Mouse (Mus musculus) small intestine, adult 2 months (tissue): ENCODE results near the gene Sectm1a.

Experiments
- CTCF ChIP-seq: fragments of 200-500 bp; IDR thresholded peaks from 2 replicates; pipeline ENCODE4 v1.5.1; 2012; ENCODE audit warnings: low read depth, mild to moderate bottlenecking, control low read depth, inconsistent platforms, low read length, moderate library complexity, mixed read lengths; ENCODE audit not compliant: insufficient replicate concordance, insufficient read length; ENCODE audit errors: extremely low read depth
- POLR2A ChIP-seq: fragments of 200-500 bp; IDR thresholded peaks from 2 replicates; pipeline ENCODE4 v1.6.1; 2012; ENCODE audit warnings: low read depth, mild to moderate bottlenecking, control low read depth, inconsistent platforms, low read length, moderate library complexity

GRCm38 (mm10) chr11:121126395-121126794 is 45.4 kb upstream of the Sectm1a start:
- TF ChIP-seq CTCF: no peak
- no peak for TF ChIP-seq POLR2A
